Mouse (Mus musculus) cerebellum, adult 2 months (tissue): ENCODE results near the gene Wif1.

Experiments
- CTCF ChIP-seq: fragments of 200-500 bp; IDR thresholded peaks from 2 replicates; pipeline ENCODE4 v1.5.1; 2011; ENCODE audit warnings: low read depth, mild to moderate bottlenecking, control low read depth, low read length, moderate library complexity, borderline replicate concordance; ENCODE audit not compliant: insufficient read depth
- POLR2A ChIP-seq: fragments of 200-500 bp; IDR thresholded peaks from 2 replicates; pipeline ENCODE4 v1.6.1; 2011; ENCODE audit warnings: low read length, control low read depth, borderline replicate concordance; ENCODE audit not compliant: insufficient read depth

- TF ChIP-seq CTCF, result no peak
- no peak for TF ChIP-seq POLR2A
Observed at GRCm38 (mm10) chr10:121083512-121083911, 49.8 kb downstream of the Wif1 start.
